Mouse (Mus musculus): Measurements from ENCODE around the gene Rab3a. TPM values are rescaled to one million over a fixed set of nuclear protein-coding genes. Genes with fewer than 3 reads are reported as not detected.

Rab3a gene
- polyA plus RNA-seq (2015; fragmentation: Nextera tagmentation; extraction: Ambion mirVana), result 20.9 and 22.0 TPM in 2 replicates

DNA sequence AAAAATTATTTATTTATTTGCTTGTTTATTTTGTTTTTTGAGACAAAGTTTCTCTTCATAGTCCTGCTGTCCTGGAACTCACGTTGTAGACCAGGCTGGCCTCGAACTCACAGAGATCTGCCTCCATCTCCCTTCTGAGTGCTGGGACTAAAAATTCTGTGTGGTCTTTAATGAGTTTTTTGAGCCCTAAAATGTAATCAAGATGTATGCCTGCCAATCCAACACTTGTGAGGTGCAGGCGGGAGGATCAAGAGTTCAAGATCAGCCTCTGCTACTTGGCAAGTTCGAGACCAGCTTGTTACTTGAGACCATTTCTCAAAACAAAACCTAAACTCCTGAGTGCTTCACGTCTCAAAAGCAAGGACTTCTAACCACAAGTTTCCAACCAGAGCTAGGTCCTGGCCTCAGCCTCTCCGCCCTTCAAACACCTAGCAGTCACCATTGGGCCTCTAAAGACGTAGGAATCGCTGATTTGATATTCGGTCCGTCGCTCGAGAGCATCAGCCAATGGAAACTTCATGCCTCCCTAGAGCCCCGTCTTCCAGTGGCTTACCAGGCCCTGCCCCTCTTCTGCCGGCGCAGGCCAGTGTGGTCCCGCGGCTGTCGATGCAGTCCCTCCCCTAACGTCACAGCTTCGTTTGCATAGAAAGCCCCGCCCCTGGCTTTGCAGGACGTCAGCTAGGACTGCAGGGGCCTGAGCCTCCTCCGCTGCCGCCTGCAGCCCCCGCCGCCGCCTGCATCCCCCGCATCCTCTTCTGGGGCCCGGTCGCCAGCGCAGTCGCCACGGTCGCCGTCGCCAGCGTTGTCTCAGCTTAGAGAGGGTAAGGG lies at the start of gene Rab3a:
Gene Rab3a, plus strand, starts transcription at position 637 of the 828 bp plus-strand sequence.
- Histone ChIP-seq H3K4me3 (ENCODE audit: low read length) (peak within 1 kb of the TSS; percentile 72), H3K27ac (ENCODE audit: low read length) (peak within 1 kb of the TSS; percentile 89), H3K9me3 (ENCODE audit: low read length) (no peaks in the 10 kb centered on the region), H3K27me3 (ENCODE audit: insufficient read depth, low read length) (no peaks in the 10 kb centered on the region; the same call in 1 of the 2 replicates), H3K9ac (replicated peaks; ENCODE audit: low read length) (peak within 1 kb of the TSS; percentile 76), H3K4me2 (replicated peaks; ENCODE audit: low read depth, low read length) (peak within 1 kb of the TSS; percentile 98), H3K36me3 (ENCODE audit: insufficient read depth, low read length) (peaks cover 17% of the 10 kb centered on the region; the same call in 1 of the 2 replicates), H3K4me1 (ENCODE audit: insufficient read depth, low read length) (peaks cover 42% of the 10 kb centered on the region)
- peak; percentile 98 for ATAC-seq (ENCODE audit: low FRiP score, low TSS enrichment)
- 8% methylated on average over 37 of the region's 37 CpGs for WGBS

DNA sequence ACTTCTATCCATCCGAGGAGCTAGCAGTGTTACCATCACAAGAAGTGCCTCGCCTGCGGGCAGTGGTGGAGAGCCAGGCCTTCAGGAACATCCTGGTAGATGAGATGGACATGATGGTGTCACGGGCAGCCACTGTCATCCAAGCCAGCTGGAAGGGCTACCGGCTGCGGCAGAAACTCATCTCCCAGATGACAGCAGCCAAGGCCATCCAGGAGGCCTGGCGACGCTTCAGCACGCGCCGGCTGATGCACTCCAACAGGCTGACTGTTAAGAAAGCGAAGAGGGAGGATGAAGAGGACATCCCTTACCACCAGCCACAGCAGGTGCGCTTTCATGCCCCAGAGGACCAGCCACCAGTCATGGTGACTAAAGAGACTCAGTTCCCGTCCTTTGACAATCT lies 46.2 kb upstream of the Rab3a start:
- Histone ChIP-seq H3K9ac (replicated peaks; ENCODE audit: low read length) (no peak overlapping the region), H3K4me3 (ENCODE audit: low read length) (no peak overlapping the region), H3K9me3 (ENCODE audit: low read length) (no peaks in the 10 kb centered on the region), H3K27ac (ENCODE audit: low read length) (no peak overlapping the region), H3K27me3 (ENCODE audit: insufficient read depth, low read length) (no peaks in the 10 kb centered on the region), H3K36me3 (ENCODE audit: insufficient read depth, low read length) (peaks cover 5% of the 10 kb centered on the region; the same call in 1 of the 2 replicates), H3K4me2 (replicated peaks; ENCODE audit: low read depth, low read length) (no peak overlapping the region), H3K4me1 (ENCODE audit: insufficient read depth, low read length) (peaks cover 2% of the 10 kb centered on the region; the same call in 1 of the 2 replicates)
- WGBS, result 91% methylated on average over 14 of the region's 14 CpGs
- ATAC-seq (ENCODE audit: low FRiP score, low TSS enrichment), result no peak

DNA sequence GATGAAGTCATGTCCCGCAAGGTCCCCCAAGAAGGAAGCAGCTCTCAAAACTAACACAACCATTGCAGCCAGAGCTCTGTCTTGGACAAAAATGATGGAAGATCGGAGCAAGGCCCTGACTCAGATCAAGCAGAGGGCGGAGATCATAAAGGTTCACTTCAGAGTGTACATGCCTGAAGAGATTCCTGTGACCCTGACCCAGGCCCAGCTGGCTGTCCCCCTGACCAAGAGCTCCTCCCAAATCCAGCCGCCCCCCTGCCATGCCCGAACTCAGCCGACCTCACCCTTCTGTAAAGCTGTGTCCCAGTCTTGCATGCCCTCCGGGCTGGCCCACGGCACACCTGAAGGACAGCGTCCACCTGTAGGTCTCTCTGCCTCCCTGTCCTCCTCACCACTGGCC lies 44.7 kb upstream of the Rab3a start:
- no peak overlapping the region for H3K9ac ChIP-seq (replicated peaks; ENCODE audit: low read length)
- no peak overlapping the region for H3K4me3 ChIP-seq (ENCODE audit: low read length)
- H3K4me1 ChIP-seq (ENCODE audit: insufficient read depth, low read length), result peaks cover 6% of the 10 kb centered on the region
- H3K9me3 ChIP-seq (ENCODE audit: low read length), result no peaks in the 10 kb centered on the region
- H3K27ac ChIP-seq (ENCODE audit: low read length), result no peak overlapping the region
- H3K36me3 ChIP-seq (ENCODE audit: insufficient read depth, low read length), result no peaks in the 10 kb centered on the region
- H3K27me3 ChIP-seq (ENCODE audit: insufficient read depth, low read length), result no peaks in the 10 kb centered on the region
- H3K4me2 ChIP-seq (replicated peaks; ENCODE audit: low read depth, low read length), result no peak overlapping the region
- 91% methylated on average over 9 of the region's 9 CpGs for WGBS
- ATAC-seq (ENCODE audit: low FRiP score, low TSS enrichment), result no peak

DNA sequence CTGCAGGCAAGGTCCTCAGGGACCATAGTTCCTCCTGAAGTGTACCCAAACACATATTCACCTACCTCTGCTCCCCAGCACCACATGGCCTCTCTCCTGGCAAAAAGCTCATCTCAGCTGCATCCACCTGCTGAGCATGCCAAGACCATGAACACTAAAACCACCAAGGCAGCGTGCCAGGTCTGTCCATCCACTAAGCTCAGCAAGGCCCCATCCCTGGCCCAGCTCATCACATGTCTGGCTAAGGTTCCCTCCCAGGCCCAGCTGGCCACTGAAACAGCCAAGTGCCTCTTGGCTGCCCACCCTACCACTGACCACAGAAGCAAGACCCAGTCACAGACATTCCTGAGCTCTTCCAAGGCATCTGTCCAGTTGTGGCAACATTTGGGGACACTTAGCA lies 44.2 kb upstream of the Rab3a start:
- Histone ChIP-seq H3K9ac (replicated peaks; ENCODE audit: low read length) (no peak overlapping the region), H3K4me3 (ENCODE audit: low read length) (no peak overlapping the region), H3K27me3 (ENCODE audit: insufficient read depth, low read length) (no peaks in the 10 kb centered on the region), H3K4me1 (ENCODE audit: insufficient read depth, low read length) (peaks cover 6% of the 10 kb centered on the region), H3K27ac (ENCODE audit: low read length) (no peak overlapping the region), H3K9me3 (ENCODE audit: low read length) (no peaks in the 10 kb centered on the region), H3K4me2 (replicated peaks; ENCODE audit: low read depth, low read length) (no peak overlapping the region), H3K36me3 (ENCODE audit: insufficient read depth, low read length) (no peaks in the 10 kb centered on the region)
- 86% methylated on average over 1 of the region's 1 CpGs for WGBS
- no peak for ATAC-seq (ENCODE audit: low FRiP score, low TSS enrichment)

DNA sequence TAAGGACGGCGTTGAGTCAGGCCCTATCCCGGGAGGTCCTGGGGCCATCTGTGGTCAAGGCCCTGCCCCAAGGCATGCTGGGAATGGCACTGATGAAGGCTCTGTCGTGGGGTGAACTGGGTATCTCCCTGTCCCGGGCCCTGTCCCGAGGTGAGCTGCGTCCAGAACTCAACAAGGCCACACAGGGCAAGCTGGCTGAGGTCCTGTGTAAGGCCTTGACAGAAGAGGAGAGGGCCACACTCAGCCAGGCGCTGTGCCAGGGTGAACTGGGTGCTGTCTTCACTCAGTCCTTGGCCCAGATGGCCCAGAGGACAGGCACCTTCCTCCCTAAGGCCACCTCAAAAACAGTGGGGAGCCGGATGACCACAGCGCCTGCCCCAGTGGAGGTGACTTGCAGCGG lies 43.4 kb upstream of the Rab3a start:
- H3K27ac ChIP-seq (ENCODE audit: low read length), result no peak overlapping the region
- 85% methylated on average over 11 of the region's 11 CpGs for WGBS
- no peaks in the 10 kb centered on the region for H3K27me3 ChIP-seq (ENCODE audit: insufficient read depth, low read length)
- H3K4me2 ChIP-seq (replicated peaks; ENCODE audit: low read depth, low read length), result no peak overlapping the region
- peaks cover 6% of the 10 kb centered on the region for H3K4me1 ChIP-seq (ENCODE audit: insufficient read depth, low read length)
- no peak overlapping the region for H3K9ac ChIP-seq (replicated peaks; ENCODE audit: low read length)
- no peaks in the 10 kb centered on the region for H3K36me3 ChIP-seq (ENCODE audit: insufficient read depth, low read length)
- H3K4me3 ChIP-seq (ENCODE audit: low read length), result no peak overlapping the region
- ATAC-seq (ENCODE audit: low FRiP score, low TSS enrichment), result no peak
- no peaks in the 10 kb centered on the region for H3K9me3 ChIP-seq (ENCODE audit: low read length)

DNA sequence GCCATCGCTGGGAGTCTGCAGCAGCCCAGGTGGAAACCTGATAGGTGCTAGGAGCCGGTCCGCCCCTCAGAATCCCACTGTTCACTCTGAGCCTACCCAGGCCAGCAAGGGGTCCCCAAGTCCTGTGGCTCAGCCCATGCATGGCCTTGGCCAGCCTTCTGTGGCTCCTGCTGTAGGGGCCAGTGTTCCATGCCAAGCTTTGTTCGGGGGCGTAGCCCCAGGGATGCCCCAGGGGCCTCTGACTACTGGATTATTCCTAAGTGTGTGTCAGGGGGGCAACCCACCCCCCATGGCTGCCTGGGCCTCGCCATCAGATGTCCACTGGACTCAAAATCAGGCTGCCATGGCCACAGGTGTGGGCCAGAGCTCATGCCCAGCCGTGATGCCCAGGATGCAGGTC lies 40.5 kb upstream of the Rab3a start:
- Histone ChIP-seq H3K27me3 (ENCODE audit: insufficient read depth, low read length) (no peaks in the 10 kb centered on the region), H3K9me3 (ENCODE audit: low read length) (no peaks in the 10 kb centered on the region), H3K4me2 (replicated peaks; ENCODE audit: low read depth, low read length) (no peak overlapping the region), H3K4me3 (ENCODE audit: low read length) (no peak overlapping the region), H3K36me3 (ENCODE audit: insufficient read depth, low read length) (no peaks in the 10 kb centered on the region), H3K4me1 (ENCODE audit: insufficient read depth, low read length) (peaks cover 6% of the 10 kb centered on the region), H3K27ac (ENCODE audit: low read length) (no peak overlapping the region), H3K9ac (replicated peaks; ENCODE audit: low read length) (no peak overlapping the region)
- WGBS, result 77% methylated on average over 7 of the region's 7 CpGs
- ATAC-seq (ENCODE audit: low FRiP score, low TSS enrichment), result no peak

DNA sequence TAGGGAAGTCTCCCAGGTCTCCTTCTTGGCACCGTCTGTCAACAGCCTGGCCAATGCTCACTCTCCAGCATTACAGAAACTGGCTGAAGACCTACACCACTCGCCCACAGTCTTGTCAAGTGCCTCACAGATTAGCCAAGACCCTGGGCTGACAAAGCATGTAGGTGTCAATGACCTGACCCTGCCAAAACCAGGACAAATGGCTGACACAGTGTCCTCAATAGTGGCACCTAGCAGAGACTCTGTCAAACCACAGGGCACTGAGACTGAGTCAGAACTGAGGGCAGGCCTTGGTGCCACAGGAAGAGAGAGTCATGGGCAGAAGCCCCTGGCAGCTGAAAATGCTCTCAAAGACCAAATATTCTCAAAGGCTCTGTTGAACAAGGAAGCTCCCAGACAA lies 39.4 kb upstream of the Rab3a start:
- Histone ChIP-seq H3K9me3 (ENCODE audit: low read length) (no peaks in the 10 kb centered on the region), H3K27ac (ENCODE audit: low read length) (no peak overlapping the region), H3K27me3 (ENCODE audit: insufficient read depth, low read length) (no peaks in the 10 kb centered on the region), H3K4me2 (replicated peaks; ENCODE audit: low read depth, low read length) (no peak overlapping the region), H3K36me3 (ENCODE audit: insufficient read depth, low read length) (no peaks in the 10 kb centered on the region), H3K4me1 (ENCODE audit: insufficient read depth, low read length) (peaks cover 6% of the 10 kb centered on the region), H3K9ac (replicated peaks; ENCODE audit: low read length) (no peak overlapping the region), H3K4me3 (ENCODE audit: low read length) (no peak overlapping the region)
- ATAC-seq (ENCODE audit: low FRiP score, low TSS enrichment), result no peak
- 42% methylated on average over 2 of the region's 2 CpGs for WGBS

DNA sequence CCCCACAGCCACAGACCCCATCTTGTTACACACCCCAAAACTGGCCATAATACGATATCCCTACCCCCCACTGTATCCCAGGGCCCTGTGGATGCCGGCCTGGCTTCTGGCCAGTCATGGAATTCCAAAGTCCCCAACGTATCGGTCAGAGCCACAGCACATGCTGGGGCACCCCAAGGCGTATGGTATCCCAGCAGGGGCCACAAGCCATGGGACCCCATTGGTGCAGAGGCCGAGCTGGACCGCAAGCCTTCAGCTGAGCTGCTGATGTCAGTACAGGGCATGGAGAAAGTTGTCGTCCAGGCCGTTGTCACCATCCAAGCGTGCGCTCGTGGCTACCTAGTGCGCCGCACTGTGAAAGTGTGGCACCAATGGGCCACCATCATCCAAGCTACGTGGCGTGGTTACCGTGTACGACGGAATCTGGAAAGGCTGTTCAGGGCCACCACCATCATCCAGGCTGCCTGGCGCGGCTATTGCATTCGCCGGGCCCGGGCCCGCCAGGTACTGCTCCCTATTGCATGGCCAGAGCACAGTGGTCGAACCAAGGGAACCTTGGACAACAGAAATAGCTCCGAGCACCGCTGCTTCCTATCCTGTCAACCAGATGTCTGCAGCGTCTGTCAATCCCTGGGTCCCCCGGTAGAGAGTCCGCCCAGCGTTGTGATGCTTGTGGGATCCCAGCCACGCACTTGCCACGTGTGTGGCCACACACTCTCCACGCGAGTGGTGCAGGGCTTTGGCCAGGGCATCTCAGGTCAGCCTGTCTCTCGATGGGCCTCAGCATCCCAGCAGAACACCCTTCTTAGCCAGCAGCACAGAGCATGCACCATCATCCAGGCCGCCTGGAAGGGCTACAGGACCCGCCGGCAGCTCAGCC lies 37.7 kb upstream of the Rab3a start:
- WGBS, result 88% methylated on average over 40 of the region's 40 CpGs
- H3K9ac ChIP-seq (replicated peaks; ENCODE audit: low read length), result no peak overlapping the region
- H3K4me1 ChIP-seq (ENCODE audit: insufficient read depth, low read length), result peaks cover 6% of the 10 kb centered on the region
- H3K27me3 ChIP-seq (ENCODE audit: insufficient read depth, low read length), result no peaks in the 10 kb centered on the region
- H3K27ac ChIP-seq (ENCODE audit: low read length), result no peak overlapping the region
- no peaks in the 10 kb centered on the region for H3K36me3 ChIP-seq (ENCODE audit: insufficient read depth, low read length)
- no peak overlapping the region for H3K4me3 ChIP-seq (ENCODE audit: low read length)
- no peaks in the 10 kb centered on the region for H3K9me3 ChIP-seq (ENCODE audit: low read length)
- no peak overlapping the region for H3K4me2 ChIP-seq (replicated peaks; ENCODE audit: low read depth, low read length)
- ATAC-seq (ENCODE audit: low FRiP score, low TSS enrichment), result no peak

DNA sequence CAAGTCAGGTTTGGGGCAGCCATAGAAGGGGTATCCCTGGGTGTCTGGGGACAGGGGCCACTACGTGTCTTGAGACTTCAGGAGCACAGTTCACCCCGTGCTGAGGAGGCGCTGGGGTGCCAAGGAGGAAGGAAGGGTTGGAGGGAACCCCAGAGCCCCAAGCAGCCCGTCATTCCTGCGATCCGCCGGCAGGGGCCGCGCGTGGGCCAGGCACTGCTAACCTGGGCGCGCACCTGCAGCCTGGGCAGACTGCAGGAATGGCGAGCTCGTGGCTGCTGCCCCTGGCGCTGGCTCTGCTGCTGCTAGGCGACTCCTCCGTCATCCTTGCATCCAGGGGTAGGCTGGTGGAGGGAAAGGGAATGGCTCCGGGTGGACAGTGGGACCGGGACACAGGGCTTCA lies 36.2 kb upstream of the Rab3a start, which contains the start of gene Gm3336:
Gene Gm3336, plus strand, starts transcription at position 247 of the 400 bp plus-strand sequence.
- Histone ChIP-seq H3K4me1 (ENCODE audit: insufficient read depth, low read length) (peaks cover 7% of the 10 kb centered on the region), H3K4me2 (replicated peaks; ENCODE audit: low read depth, low read length) (no peak within 1 kb of the TSS), H3K36me3 (ENCODE audit: insufficient read depth, low read length) (no peaks in the 10 kb centered on the region), H3K4me3 (ENCODE audit: low read length) (no peak within 1 kb of the TSS), H3K9me3 (ENCODE audit: low read length) (no peaks in the 10 kb centered on the region), H3K27me3 (ENCODE audit: insufficient read depth, low read length) (no peaks in the 10 kb centered on the region), H3K27ac (ENCODE audit: low read length) (no peak within 1 kb of the TSS), H3K9ac (replicated peaks; ENCODE audit: low read length) (no peak within 1 kb of the TSS; the same call in 1 of the 2 replicates)
- WGBS, result 5% methylated on average over 19 of the region's 19 CpGs
- peak; percentile 8; the same call in 1 of the 2 replicates for ATAC-seq (ENCODE audit: low FRiP score, low TSS enrichment)

Data from kidney, embryonic 16.5 days (tissue).